Mouse (Mus musculus) megakaryocyte, embryonic 14.5 days (primary cell): ENCODE results near the gene Sik3. TPM values are rescaled to one million over a fixed set of nuclear protein-coding genes. Genes with fewer than 3 reads are reported as not detected.
"Not testable (repeated sequence)": the region's sequence is repeated elsewhere in the genome, so short reads cannot be mapped to it uniquely, and the experiment has no call there.

Source experiments
- H3K27me3 ChIP-seq: replicated peaks from 2 replicates; pipeline ENCODE3; 2012; ENCODE audit warnings: inconsistent platforms
- H3K36me3 ChIP-seq: replicated peaks from 2 replicates; pipeline ENCODE3; 2012; ENCODE audit warnings: low read length, inconsistent platforms, mixed read lengths
- H3K4me1 ChIP-seq: 2 replicates; pipeline ENCODE4 v1.6.1; 2012; ENCODE audit warnings: inconsistent platforms
- H3K4me3 ChIP-seq: replicated peaks from 2 replicates; pipeline ENCODE3; 2012; ENCODE audit warnings: moderate library complexity, mild to moderate bottlenecking, inconsistent platforms
- H3K9me3 ChIP-seq: 2 replicates; pipeline ENCODE4 v1.6.1; 2012; ENCODE audit warnings: inconsistent platforms
- FLI1 ChIP-seq: IDR thresholded peaks from 2 replicates; pipeline ENCODE4 v1.6.1; 2012; ENCODE audit warnings: low read length, inconsistent platforms, mixed read lengths
- GATA1 ChIP-seq: IDR thresholded peaks from 3 replicates; pipeline ENCODE4 v1.6.1; 2012; ENCODE audit warnings: mixed read lengths, low read length, inconsistent platforms, borderline replicate concordance
- polyA plus RNA-seq: library from polyadenylated mRNA; stranded (reverse); fragments of >175 nt; gene quantifications from 2 replicates; pipeline ENCODE4 v1.2.3, GENCODE M21; 2012; ENCODE audit warnings: low replicate concordance; ENCODE audit not compliant: insufficient read depth

The Sik3 gene
- polyA plus RNA-seq, 1 experiment = 17.3 TPM

- no peak overlapping the region for H3K4me3 ChIP-seq
- no peaks in the 10 kb centered on the region for H3K27me3 ChIP-seq
- TF ChIP-seq FLI1 (no peak), GATA1 (no peak)
- H3K9me3 ChIP-seq = no peaks in the 10 kb centered on the region
- peaks cover 78% of the 10 kb centered on the region for H3K4me1 ChIP-seq
- peaks cover 15% of the 10 kb centered on the region for H3K36me3 ChIP-seq
These were observed 59.6 kb downstream of the Sik3 start for GRCm38 (mm10) chr9:46072101-46072835.

- TF ChIP-seq FLI1 (no peak), GATA1 (no peak)
- H3K4me1 ChIP-seq = peaks cover 69% of the 10 kb centered on the region
- no peaks in the 10 kb centered on the region for H3K27me3 ChIP-seq
- peaks cover 15% of the 10 kb centered on the region for H3K36me3 ChIP-seq
- peak overlapping the region; percentile 79 for H3K4me3 ChIP-seq
- no peaks in the 10 kb centered on the region for H3K9me3 ChIP-seq
These were observed 60.8 kb downstream of the Sik3 start for GRCm38 (mm10) chr9:46073443-46073842.

- TF ChIP-seq FLI1 (no peak), GATA1 (no peak)
- no peaks in the 10 kb centered on the region for H3K27me3 ChIP-seq
- H3K4me3 ChIP-seq = no peak overlapping the region
- no peaks in the 10 kb centered on the region for H3K9me3 ChIP-seq
- H3K36me3 ChIP-seq = peaks cover 21% of the 10 kb centered on the region
- H3K4me1 ChIP-seq = peaks cover 62% of the 10 kb centered on the region
These were observed 63.0 kb downstream of the Sik3 start for GRCm38 (mm10) chr9:46075578-46075977.

- TF ChIP-seq GATA1 = no peak
- TF ChIP-seq FLI1 = no peak
- no peaks in the 10 kb centered on the region for H3K9me3 ChIP-seq
- peaks cover 40% of the 10 kb centered on the region for H3K36me3 ChIP-seq
These were observed 69.8 kb downstream of the Sik3 start for GRCm38 (mm10) chr9:46082381-46082821.

GRCm38 (mm10) chr9:46083490-46083893 is 70.9 kb downstream of the Sik3 start:
- no peaks in the 10 kb centered on the region for H3K27me3 ChIP-seq
- no peaks in the 10 kb centered on the region for H3K9me3 ChIP-seq
- no peak for TF ChIP-seq FLI1
- no peak for TF ChIP-seq GATA1
- H3K4me1 ChIP-seq = peaks cover 65% of the 10 kb centered on the region
- H3K4me3 ChIP-seq = peak overlapping the region; percentile 14
- peaks cover 47% of the 10 kb centered on the region for H3K36me3 ChIP-seq

More at GRCm38 (mm10) chr9:46082381-46082821, 69.8 kb downstream of the Sik3 start:
- no peak overlapping the region for H3K4me3 ChIP-seq
- peaks cover 63% of the 10 kb centered on the region for H3K4me1 ChIP-seq
- no peaks in the 10 kb centered on the region for H3K27me3 ChIP-seq

GRCm38 (mm10) chr9:46085898-46086297 is 73.3 kb downstream of the Sik3 start:
- H3K4me1 ChIP-seq = peaks cover 66% of the 10 kb centered on the region
- H3K9me3 ChIP-seq = no peaks in the 10 kb centered on the region
- TF ChIP-seq GATA1 (no peak), FLI1 (no peak)
- H3K4me3 ChIP-seq = no peak overlapping the region
- no peaks in the 10 kb centered on the region for H3K27me3 ChIP-seq
- H3K36me3 ChIP-seq = peaks cover 48% of the 10 kb centered on the region

- no peak for TF ChIP-seq GATA1
- no peak for TF ChIP-seq FLI1
- Histone ChIP-seq H3K9me3 (no peaks in the 10 kb centered on the region), H3K27me3 (no peaks in the 10 kb centered on the region), H3K4me1 (peaks cover 65% of the 10 kb centered on the region), H3K4me3 (no peak overlapping the region), H3K36me3 (peaks cover 46% of the 10 kb centered on the region)
These were observed 74.2 kb downstream of the Sik3 start for GRCm38 (mm10) chr9:46086826-46087225.

- Histone ChIP-seq H3K4me3 (no peak overlapping the region), H3K9me3 (no peaks in the 10 kb centered on the region), H3K4me1 (peaks cover 65% of the 10 kb centered on the region), H3K27me3 (no peaks in the 10 kb centered on the region), H3K36me3 (peaks cover 46% of the 10 kb centered on the region)
- TF ChIP-seq FLI1 (no peak), GATA1 (no peak)
These were observed 74.8 kb downstream of the Sik3 start for GRCm38 (mm10) chr9:46087461-46087860.

- Histone ChIP-seq H3K27me3 (no peaks in the 10 kb centered on the region), H3K36me3 (peaks cover 50% of the 10 kb centered on the region), H3K9me3 (no peaks in the 10 kb centered on the region), H3K4me1 (peaks cover 65% of the 10 kb centered on the region), H3K4me3 (no peak overlapping the region)
- no peak for TF ChIP-seq FLI1
- no peak for TF ChIP-seq GATA1
These were observed 76.1 kb downstream of the Sik3 start for GRCm38 (mm10) chr9:46088722-46089121.

- H3K9me3 ChIP-seq = no peaks in the 10 kb centered on the region
- no peaks in the 10 kb centered on the region for H3K27me3 ChIP-seq
- H3K4me3 ChIP-seq = no peak overlapping the region
- peaks cover 44% of the 10 kb centered on the region for H3K36me3 ChIP-seq
- peaks cover 62% of the 10 kb centered on the region for H3K4me1 ChIP-seq
- TF ChIP-seq FLI1 (no peak), GATA1 (no peak)
These were observed 77.4 kb downstream of the Sik3 start for GRCm38 (mm10) chr9:46090066-46090465.

GRCm38 (mm10) chr9:46091157-46091556 is 78.5 kb downstream of the Sik3 start:
- not testable (repeated sequence) for H3K9me3 ChIP-seq, H3K4me3 ChIP-seq, H3K27me3 ChIP-seq
- H3K4me1 ChIP-seq = peaks cover 62% of the 10 kb centered on the region
- H3K36me3 ChIP-seq = peaks cover 45% of the 10 kb centered on the region
